Mouse (Mus musculus): ENCODE measurements around the gene Fbll1.

DNA sequence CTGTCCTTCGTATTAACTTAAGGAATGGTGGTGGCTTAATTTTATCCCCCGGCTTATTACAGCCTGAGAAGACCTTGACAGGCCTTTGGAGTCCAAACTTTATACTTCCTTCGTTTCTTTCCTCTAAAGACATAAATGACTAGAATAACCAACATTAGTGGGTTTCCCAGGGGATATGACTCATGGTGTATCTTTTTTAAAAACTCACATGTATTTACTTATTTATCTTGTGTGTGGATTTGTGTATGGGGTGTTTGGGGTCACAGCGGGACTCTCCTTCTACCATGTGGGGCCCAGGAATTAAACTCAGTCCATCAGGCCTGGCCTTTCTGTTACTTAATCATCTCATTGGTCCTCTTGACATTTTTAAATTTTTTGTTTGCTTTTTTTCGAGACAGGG lies 31.8 kb downstream of the Fbll1 start:
- TF ChIP-seq POLR2A (IDR thresholded peaks at IDR 0.05; ENCODE audit: insufficient read depth, low read length) (no peak), EP300 (IDR thresholded peaks at IDR 0.05; ENCODE audit: insufficient read depth, low read depth, low read length) (no peak), CTCF (IDR thresholded peaks at IDR 0.05; ENCODE audit: low read depth, low read length) (no peak)
